Mouse (Mus musculus) regulatory T cell (primary cell): ENCODE data around the gene Rassf3.

Experiments
- in situ Hi-C: fragments of 300-600 bp; cut with MboI, MseI; formaldehyde crosslinking; loops from one replicate; pipeline ENCODE4 v1.15.1; 2025; ENCODE audit warnings: high pct_unique_total_duplicates

Rassf3 gene

GRCm38 (mm10) chr10:121430764-121431540, 45.2 kb downstream of the Rassf3 start:
- in situ Hi-C loops = no loop called here

GRCm38 (mm10) chr10:121429981-121430682, 46.0 kb downstream of the Rassf3 start:
- in situ Hi-C loops = no loop called here

DNA sequence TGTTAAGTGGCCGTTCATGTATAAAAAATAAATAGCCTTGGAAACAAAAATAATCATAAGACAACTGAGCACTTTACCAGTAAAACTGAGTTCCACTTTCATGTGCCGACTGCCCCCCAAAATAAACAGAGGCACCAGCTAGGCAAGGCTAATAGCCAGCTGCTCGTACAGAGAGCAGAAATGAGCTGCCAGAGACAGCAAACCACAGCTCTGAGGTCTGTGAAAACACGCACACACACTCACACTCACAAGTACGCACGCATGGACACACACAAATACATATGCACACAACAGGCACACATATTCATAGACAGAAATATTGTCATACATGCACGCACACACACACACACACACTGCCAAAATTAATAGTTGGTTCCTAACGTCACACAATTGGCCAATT, 46.6 kb downstream of the Rassf3 start:
- in situ Hi-C loops = no loop called here

DNA sequence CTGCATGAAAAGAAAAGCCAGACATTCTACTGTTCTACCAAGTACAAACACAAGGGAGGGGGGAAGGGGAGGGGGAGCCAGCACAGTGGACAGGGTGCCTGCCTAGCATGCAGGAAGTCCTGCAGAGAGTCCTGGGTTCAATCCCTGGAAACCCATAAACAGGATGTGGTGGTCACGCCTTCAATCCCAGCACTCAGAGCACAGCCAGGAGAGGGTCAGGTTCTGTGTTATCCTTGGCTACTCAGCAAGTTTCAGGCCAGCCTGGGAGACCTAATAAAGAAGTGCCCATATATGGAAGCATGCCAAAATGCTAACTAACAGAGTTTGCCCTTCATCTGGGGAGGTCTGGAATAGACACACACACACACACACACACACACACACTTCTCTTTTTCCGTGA, 47.1 kb downstream of the Rassf3 start:
- in situ Hi-C loops = no loop called here

DNA sequence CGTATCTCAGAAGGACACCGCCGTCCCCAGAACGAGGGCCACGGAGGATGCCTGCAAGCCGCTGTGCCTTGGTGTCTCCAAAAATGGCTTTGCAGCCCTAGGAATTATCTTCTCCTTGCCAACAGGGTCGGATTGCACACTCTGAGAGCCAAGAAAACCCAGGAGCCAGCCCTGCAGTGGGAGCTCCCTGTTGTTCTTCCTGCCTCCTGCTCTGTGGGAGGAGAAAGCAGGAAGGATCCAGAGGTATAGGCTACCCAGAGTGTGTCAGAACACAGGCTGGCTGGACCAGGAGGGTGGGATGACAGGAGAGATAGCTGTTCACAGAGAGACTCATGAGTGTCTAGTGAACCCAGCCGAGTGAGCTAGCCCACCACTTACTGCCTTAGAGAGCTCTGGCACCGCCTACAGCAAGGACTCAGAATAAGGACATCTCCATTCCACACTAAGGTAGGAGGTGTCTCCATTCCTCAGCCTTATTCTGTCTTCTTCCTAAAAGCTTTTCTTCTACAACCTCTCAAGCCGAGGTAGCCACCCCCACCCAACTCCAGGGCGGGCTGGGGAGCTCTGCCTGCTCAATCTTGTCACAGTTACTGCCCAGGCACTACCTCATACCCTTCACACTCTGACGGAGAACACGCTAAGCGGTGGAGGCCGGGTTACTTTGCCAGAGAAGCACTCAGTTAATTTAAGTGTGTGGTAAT, 48.0 kb downstream of the Rassf3 start:
- in situ Hi-C loops = no loop called here

GRCm38 (mm10) chr10:121427136-121427535, 49.0 kb downstream of the Rassf3 start:
- in situ Hi-C loops = no loop called here

DNA sequence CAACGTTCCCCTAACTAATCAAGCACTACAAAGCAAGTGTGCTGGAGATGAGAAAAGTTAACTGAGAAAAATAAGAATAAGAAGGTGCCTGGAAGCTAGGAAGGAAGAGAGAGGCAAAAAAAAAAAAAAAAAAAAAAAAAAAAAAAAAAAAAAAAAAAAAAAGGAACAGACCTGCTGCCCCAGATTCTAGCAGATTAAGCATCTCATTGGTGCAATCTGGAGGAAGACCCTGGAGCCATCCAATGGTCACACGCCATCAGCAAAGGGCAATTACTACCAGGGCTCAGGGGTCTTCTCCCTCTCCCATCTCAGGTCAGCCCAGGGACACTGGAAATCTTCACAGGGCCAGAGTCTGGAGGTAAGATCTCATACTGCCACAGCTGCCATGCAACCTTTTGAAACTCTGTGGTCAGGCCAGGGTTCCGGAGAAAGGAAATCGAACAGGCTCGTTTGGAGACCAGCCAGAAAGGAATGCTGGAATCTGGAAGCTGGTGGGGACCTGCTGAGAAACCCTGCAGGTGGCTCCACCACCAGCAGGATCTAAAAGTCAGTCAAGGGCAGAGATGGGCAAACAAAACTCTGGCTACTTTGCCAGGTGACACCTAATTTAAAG, 49.6 kb downstream of the Rassf3 start:
- in situ Hi-C loops = no loop called here

GRCm38 (mm10) chr10:121425506-121426025, 50.6 kb downstream of the Rassf3 start:
- in situ Hi-C loops = no loop called here

DNA sequence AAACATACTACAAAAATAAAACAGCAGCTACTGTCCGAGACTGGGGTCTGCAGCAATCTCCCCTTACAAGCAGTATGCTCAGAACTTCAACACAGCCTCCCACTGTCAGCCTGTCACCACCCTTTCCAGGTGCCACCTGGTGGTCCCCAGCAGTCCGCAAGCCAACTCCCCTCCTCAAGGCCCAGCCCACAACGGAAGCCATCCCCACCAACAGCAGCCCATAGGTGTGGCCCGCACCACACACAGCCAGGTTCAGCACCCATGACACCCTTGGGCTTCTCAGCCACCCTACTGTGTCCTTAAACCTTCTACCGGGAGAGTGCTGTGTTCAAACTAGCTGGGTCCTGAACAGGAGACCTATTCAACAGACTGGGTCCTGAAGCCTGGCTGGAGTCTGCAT, 51.1 kb downstream of the Rassf3 start:
- in situ Hi-C loops = no loop called here

- in situ Hi-C loops = no loop called here
Measured at GRCm38 (mm10) chr10:121424455-121424854, 51.7 kb downstream of the Rassf3 start.

GRCm38 (mm10) chr10:121423541-121424349, 52.4 kb downstream of the Rassf3 start:
- in situ Hi-C loops = no loop called here

GRCm38 (mm10) chr10:121422294-121422693, 53.9 kb downstream of the Rassf3 start:
- in situ Hi-C loops = no loop called here

DNA sequence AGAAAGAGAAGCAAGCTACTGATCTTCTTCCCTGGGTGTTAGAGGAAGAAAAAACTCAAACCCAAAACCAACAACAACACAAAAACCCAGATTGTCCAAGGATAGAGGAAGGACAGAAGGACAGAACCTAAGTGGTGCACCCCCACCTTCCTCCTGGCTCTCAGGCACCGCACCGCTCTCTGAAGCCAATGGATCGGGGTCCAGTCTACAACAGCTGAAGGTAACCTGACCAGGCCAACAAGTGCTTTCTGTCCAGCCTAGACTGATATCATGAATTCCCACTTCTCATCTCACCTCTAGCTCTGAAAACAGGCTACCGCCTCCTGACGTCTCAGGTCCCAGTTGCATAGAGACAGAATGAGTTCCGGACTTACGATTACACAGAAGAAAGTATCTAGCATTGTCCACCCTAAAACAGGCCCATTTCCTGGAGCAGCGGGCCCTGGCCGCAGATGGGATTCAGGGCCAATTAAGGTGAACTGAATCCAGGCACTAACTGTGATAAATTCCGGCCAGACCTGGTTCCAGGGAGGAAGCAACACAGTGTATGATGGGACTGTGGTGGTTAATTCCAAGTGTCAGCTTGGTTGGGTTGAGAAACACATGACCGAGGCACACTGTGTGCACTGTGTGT, 54.4 kb downstream of the Rassf3 start:
- in situ Hi-C loops = no loop called here

GRCm38 (mm10) chr10:121421023-121421422, 55.1 kb downstream of the Rassf3 start:
- in situ Hi-C loops = no loop called here

GRCm38 (mm10) chr10:121419640-121420470, 56.3 kb downstream of the Rassf3 start:
- in situ Hi-C loops = loop anchor here (5.0 kb wide), 1 partner anchor 92 kb away; no protein-coding TSS in a partner anchor

DNA sequence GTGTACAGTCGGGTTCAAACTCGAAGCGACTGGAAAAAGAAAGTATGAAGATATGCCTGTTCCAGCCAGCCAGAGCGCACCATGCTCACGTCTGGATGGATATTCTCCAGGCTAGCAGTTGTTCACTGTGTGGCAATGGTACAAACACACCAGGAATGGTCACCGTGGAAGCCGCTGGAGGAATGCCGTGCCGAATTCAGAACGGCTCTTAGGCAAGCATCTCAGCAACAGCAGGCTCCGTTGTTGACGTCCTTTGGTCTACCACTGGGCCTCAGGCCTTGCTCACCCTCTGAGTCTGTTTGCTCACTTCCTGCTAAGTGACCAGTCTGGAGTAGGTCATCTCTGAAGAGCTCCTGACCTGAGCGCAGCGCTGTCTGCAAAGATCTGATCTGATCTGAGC, 57.3 kb downstream of the Rassf3 start:
- in situ Hi-C loops = loop anchor here (5.0 kb wide), 1 partner anchor 93 kb away; no protein-coding TSS in a partner anchor

GRCm38 (mm10) chr10:121414127-121414526, 62.0 kb downstream of the Rassf3 start:
- in situ Hi-C loops = no loop called here

DNA sequence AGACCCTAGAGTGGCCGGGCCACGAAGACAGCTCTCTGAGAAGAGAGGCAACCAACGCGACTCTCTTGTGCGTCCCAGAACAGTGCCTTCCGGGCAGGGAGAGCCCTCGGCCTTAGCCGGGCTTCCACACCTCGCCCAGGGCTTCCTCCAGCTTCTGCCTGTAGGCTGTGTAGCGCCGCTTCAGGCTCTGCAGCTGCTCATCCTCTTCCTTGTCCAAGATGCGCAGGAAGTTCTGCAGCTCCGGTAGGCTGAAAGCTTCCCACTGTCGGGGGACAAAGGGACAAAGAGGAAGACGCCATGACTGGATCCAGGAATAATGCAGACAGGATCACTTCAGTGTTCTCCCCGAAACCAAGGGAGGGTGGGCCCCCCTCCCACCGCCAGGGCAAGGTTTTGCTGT, 63.3 kb downstream of the Rassf3 start:
- in situ Hi-C loops = no loop called here

DNA sequence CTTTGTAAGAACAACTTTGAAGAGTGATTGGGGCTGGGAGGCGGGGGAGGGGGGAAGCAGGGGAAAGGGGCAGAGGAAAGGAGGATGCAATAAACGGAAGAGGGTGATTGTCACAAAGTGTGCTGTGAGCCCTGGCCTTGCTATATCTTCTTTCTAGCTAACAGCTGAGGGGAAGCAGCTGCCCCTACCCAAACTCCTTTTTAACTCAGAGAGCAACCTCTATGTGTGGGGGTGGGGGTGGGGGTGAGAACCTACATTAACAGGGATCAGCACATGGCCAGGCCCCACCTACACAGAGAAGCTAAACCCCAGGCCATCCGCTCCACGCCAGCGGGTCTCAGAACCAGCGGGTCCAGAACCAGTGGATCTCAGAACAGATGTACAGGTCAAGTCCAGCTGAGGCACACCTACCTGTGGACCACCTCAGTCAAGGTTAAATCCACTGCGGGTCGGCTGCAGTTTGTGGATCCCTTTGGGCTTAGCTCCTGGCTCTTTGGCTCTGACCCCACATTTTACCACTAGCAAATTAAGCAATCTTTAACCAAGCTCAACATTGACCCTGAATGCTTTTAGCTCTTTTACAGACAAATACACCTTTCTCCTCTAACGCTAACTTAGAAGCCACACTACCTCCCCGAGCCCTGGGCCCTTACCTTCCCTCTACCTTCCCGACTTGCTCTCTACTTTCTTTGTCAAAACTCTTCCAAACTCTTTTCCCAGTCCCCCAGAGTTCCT, 64.3 kb downstream of the Rassf3 start:
- in situ Hi-C loops = no loop called here
